Mouse (Mus musculus) neural tube, embryonic 12.5 days (tissue): ENCODE results near the gene Hamp2. TPM values are rescaled to one million over a fixed set of nuclear protein-coding genes. Genes with fewer than 3 reads are reported as not detected.
"Not testable (repeated sequence)": the region's sequence is repeated elsewhere in the genome, so short reads cannot be mapped to it uniquely, and the experiment has no call there.

Experiments
- ATAC-seq: fragments of 200-750 bp; cut with Nextera tagmentation; 2 replicates; pipeline ENCODE4 v1.8.0; 2017; ENCODE audit warnings: low read depth, mild to moderate bottlenecking, moderate TSS enrichment, moderate library complexity; ENCODE audit not compliant: low FRiP score
- H3K27ac ChIP-seq: fragments of 300-500 bp; sonication (generic); 2 replicates; pipeline ENCODE4 v1.5.1; 2016
- H3K27me3 ChIP-seq: fragments of 300-500 bp; sonication (generic); replicated peaks from 2 replicates; pipeline ENCODE4 v1.6.1; 2016; ENCODE audit warnings: mild to moderate bottlenecking
- H3K36me3 ChIP-seq: fragments of 300-500 bp; sonication (generic); 2 replicates; pipeline ENCODE4 v1.6.1; 2016; ENCODE audit warnings: mild to moderate bottlenecking
- H3K4me1 ChIP-seq: fragments of 300-500 bp; sonication (generic); 2 replicates; pipeline ENCODE4 v1.6.1; 2016
- H3K4me2 ChIP-seq: fragments of 300-500 bp; sonication (generic); replicated peaks from 2 replicates; pipeline ENCODE4 v1.6.1; 2016; ENCODE audit warnings: mild to moderate bottlenecking
- H3K4me3 ChIP-seq: fragments of 300-500 bp; sonication (generic); 2 replicates; pipeline ENCODE4 v1.5.1; 2016
- H3K9ac ChIP-seq: fragments of 300-500 bp; sonication (generic); 2 replicates; pipeline ENCODE4 v1.6.1; 2016; ENCODE audit warnings: mild to moderate bottlenecking
- H3K9me3 ChIP-seq: fragments of 300-500 bp; sonication (generic); 2 replicates; pipeline ENCODE4 v1.6.1; 2016; ENCODE audit warnings: mild to moderate bottlenecking
- WGBS: fragments of 180-500 bp; shearing (Covaris S2); methylation state at CpG from one replicate; pipeline ENCODE4 v1.1.7; 2016; 5-methylcytosine and 5-hydroxymethylcytosine counted together
- polyA plus RNA-seq: library from polyadenylated mRNA; unstranded; fragments of >200 nt; fragmentation: Nextera tagmentation; extraction: Ambion mirVana; gene quantifications from 2 replicates; pipeline ENCODE4 v1.2.1, GENCODE M21; 2016

Hamp2 gene
- not detected in 2 replicates for polyA plus RNA-seq

GRCm38 (mm10) chr7:30924581-30924980, at the start of gene Hamp2:
Gene Hamp2, minus strand, starts transcription at chr7:30924681.
- H3K4me3 ChIP-seq, H3K9ac ChIP-seq, H3K27me3 ChIP-seq, H3K36me3 ChIP-seq, ATAC-seq, H3K27ac ChIP-seq, H3K9me3 ChIP-seq, H3K4me1 ChIP-seq, H3K4me2 ChIP-seq: not testable (repeated sequence)
- WGBS = 67% methylated on average over 2 of the region's 2 CpGs

GRCm38 (mm10) chr7:30973501-30974289, 49.2 kb upstream of the Hamp2 start, which contains the start of gene Fam187b:
Gene Fam187b, plus strand, starts transcription at chr7:30973790.
- no peak within 1 kb of the TSS for H3K27ac ChIP-seq
- peaks cover 17% of the 10 kb centered on the region for H3K27me3 ChIP-seq
- peaks cover 10% of the 10 kb centered on the region for H3K4me1 ChIP-seq
- H3K9ac ChIP-seq = peak within 1 kb of the TSS; percentile 42
- H3K4me2 ChIP-seq = peak within 1 kb of the TSS; percentile 65
- peak within 1 kb of the TSS; percentile 33 for H3K4me3 ChIP-seq
- WGBS = under 1% methylated on average over 36 of the region's 37 CpGs
- H3K9me3 ChIP-seq = no peaks in the 10 kb centered on the region
- no peaks in the 10 kb centered on the region for H3K36me3 ChIP-seq
- ATAC-seq = peak; percentile 81

- H3K4me2 ChIP-seq = peak within 1 kb of the TSS; percentile 65
- H3K4me1 ChIP-seq = peaks cover 10% of the 10 kb centered on the region
- 0% methylated on average over 19 of the region's 19 CpGs for WGBS
- peak; percentile 14; the same call in 1 of the 2 replicates for ATAC-seq
- H3K9me3 ChIP-seq = no peaks in the 10 kb centered on the region
- H3K27me3 ChIP-seq = peaks cover 17% of the 10 kb centered on the region
- H3K4me3 ChIP-seq = peak within 1 kb of the TSS; percentile 33
- no peaks in the 10 kb centered on the region for H3K36me3 ChIP-seq
- no peak within 1 kb of the TSS for H3K27ac ChIP-seq
- H3K9ac ChIP-seq = peak within 1 kb of the TSS; percentile 42
Measured at GRCm38 (mm10) chr7:30973251-30973500, 48.7 kb upstream of the Hamp2 start, which contains the start of gene Lsr. Gene Lsr, minus strand, starts transcription at chr7:30973464.

- H3K9me3 ChIP-seq = no peaks in the 10 kb centered on the region
- H3K4me3 ChIP-seq = peak overlapping the region; percentile 33
- H3K36me3 ChIP-seq = no peaks in the 10 kb centered on the region
- 3% methylated on average over 41 of the region's 41 CpGs for WGBS
- peak overlapping the region; percentile 42 for H3K9ac ChIP-seq
- no peak overlapping the region for H3K27ac ChIP-seq
- peaks cover 17% of the 10 kb centered on the region for H3K27me3 ChIP-seq
- peaks cover 10% of the 10 kb centered on the region for H3K4me1 ChIP-seq
- H3K4me2 ChIP-seq = peak overlapping the region; percentile 65
- ATAC-seq = no peak
Measured at GRCm38 (mm10) chr7:30972426-30973250, 48.2 kb upstream of the Hamp2 start.

DNA sequence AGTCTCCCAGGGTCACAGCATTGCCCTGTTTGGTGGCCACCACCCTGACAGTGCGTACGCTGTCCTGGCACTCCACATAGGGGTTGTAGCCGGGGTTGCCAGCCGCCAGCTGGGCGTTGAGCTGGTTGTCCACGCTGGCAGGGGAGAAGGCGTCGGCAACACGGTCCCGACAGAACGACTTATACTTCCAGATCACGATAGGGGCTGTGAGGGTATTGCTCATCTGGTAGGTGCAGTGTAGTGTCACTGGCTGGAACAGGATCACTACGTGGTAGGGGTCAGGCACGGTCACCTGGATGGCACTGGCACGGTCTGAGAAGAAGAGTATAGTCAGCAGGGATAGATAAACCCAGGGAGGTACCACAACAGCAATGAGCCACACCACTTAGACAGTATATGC, 47.4 kb upstream of the Hamp2 start:
- no peak overlapping the region for H3K9ac ChIP-seq
- peaks cover 17% of the 10 kb centered on the region for H3K27me3 ChIP-seq
- no peak for ATAC-seq
- H3K4me3 ChIP-seq = no peak overlapping the region
- H3K27ac ChIP-seq = no peak overlapping the region
- peaks cover 10% of the 10 kb centered on the region for H3K4me1 ChIP-seq
- no peaks in the 10 kb centered on the region for H3K36me3 ChIP-seq
- WGBS = 90% methylated on average over 15 of the region's 15 CpGs
- 0 out of 2 replicates have a peak overlapping the region, but pooled peaks have one; percentile 65 for H3K4me2 ChIP-seq
- H3K9me3 ChIP-seq = no peaks in the 10 kb centered on the region

GRCm38 (mm10) chr7:30969174-30969573, 44.7 kb upstream of the Hamp2 start:
- Histone ChIP-seq H3K4me2 (no peak overlapping the region), H3K9ac (no peak overlapping the region), H3K27ac (no peak overlapping the region), H3K4me1 (peaks cover 10% of the 10 kb centered on the region), H3K27me3 (peaks cover 17% of the 10 kb centered on the region), H3K4me3 (no peak overlapping the region), H3K9me3 (no peaks in the 10 kb centered on the region), H3K36me3 (no peaks in the 10 kb centered on the region)
- no peak for ATAC-seq
- 78% methylated on average over 4 of the region's 4 CpGs for WGBS

GRCm38 (mm10) chr7:30968611-30969010, 44.1 kb upstream of the Hamp2 start:
- Histone ChIP-seq H3K4me3 (no peak overlapping the region), H3K9me3 (no peaks in the 10 kb centered on the region), H3K27me3 (peaks cover 17% of the 10 kb centered on the region), H3K36me3 (no peaks in the 10 kb centered on the region), H3K4me1 (peaks cover 10% of the 10 kb centered on the region), H3K4me2 (no peak overlapping the region), H3K27ac (no peak overlapping the region), H3K9ac (no peak overlapping the region)
- 91% methylated on average over 8 of the region's 8 CpGs for WGBS
- ATAC-seq = no peak

DNA sequence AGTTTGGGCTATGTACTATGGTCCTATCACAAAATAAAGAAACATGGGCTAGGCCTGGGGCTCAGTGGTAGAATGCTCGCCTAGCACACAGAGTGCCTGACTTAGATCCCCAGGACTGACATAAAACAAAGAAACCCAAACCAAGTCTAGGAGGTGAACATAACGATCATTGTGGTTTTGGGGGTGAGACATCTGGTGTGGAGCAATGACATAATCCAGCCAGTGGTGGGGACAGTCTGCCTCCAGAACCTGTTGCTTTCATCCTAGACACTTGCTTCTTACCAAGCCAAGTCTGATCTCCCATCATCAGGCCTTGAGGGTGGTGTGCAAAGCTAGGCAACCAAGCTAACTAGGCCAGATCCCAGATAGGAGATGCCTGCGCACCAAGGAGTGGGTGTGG, 42.2 kb upstream of the Hamp2 start:
- no peak overlapping the region for H3K4me3 ChIP-seq
- H3K4me1 ChIP-seq = no peaks in the 10 kb centered on the region
- H3K36me3 ChIP-seq = no peaks in the 10 kb centered on the region
- no peak overlapping the region for H3K9ac ChIP-seq
- H3K9me3 ChIP-seq = no peaks in the 10 kb centered on the region
- no peak overlapping the region for H3K4me2 ChIP-seq
- no peak for ATAC-seq
- WGBS = 85% methylated on average over 3 of the region's 3 CpGs
- no peaks in the 10 kb centered on the region for H3K27me3 ChIP-seq
- H3K27ac ChIP-seq = no peak overlapping the region

DNA sequence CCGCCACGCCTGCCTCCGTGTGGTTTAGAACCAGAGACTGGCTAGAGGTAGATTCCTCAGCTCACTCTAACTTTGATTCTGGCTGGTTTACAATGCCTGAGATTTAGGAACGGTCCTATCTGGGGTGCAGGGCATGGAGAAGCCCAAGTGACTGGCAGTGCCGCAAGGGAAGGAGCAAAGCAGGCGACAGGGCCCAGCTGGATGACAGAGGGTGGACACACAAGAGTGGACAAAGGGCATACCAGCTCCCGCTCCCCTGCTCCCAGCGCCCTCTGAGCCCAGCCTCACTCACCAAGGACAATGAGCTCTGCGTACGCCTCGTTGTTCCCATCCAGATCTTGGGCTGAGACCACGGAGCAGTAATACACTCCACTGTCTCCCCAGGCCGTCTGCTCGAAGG, 41.2 kb upstream of the Hamp2 start:
- H3K27ac ChIP-seq = no peak overlapping the region
- no peak overlapping the region for H3K4me3 ChIP-seq
- no peaks in the 10 kb centered on the region for H3K4me1 ChIP-seq
- no peak overlapping the region for H3K9ac ChIP-seq
- no peaks in the 10 kb centered on the region for H3K36me3 ChIP-seq
- H3K4me2 ChIP-seq = no peak overlapping the region
- H3K9me3 ChIP-seq = no peaks in the 10 kb centered on the region
- 68% methylated on average over 14 of the region's 14 CpGs for WGBS
- H3K27me3 ChIP-seq = no peaks in the 10 kb centered on the region
- no peak for ATAC-seq

DNA sequence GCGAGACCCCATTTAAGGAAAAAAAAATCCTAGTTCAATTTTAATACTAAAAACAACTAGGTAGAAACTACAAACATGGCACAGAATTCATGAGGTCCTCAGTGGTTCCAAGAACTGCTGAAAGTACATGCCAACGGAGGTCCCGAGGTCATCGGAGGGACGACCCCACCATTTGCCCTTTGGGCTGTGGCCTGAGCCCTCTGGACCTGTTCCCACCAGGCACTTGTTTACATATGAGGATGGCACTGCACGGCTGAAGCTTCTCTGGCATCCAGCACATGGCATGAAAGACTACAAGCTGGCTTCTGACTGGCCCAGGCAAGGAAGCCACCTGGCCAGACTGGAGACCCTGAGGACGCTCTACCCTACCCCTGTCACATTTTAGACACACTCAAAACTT, 39.9 kb upstream of the Hamp2 start:
- no peaks in the 10 kb centered on the region for H3K27me3 ChIP-seq
- no peak overlapping the region for H3K27ac ChIP-seq
- H3K4me2 ChIP-seq = no peak overlapping the region
- WGBS = 89% methylated on average over 7 of the region's 7 CpGs
- H3K4me3 ChIP-seq = no peak overlapping the region
- no peak for ATAC-seq
- H3K4me1 ChIP-seq = no peaks in the 10 kb centered on the region
- H3K36me3 ChIP-seq = no peaks in the 10 kb centered on the region
- H3K9ac ChIP-seq = no peak overlapping the region
- H3K9me3 ChIP-seq = no peaks in the 10 kb centered on the region

- H3K4me2 ChIP-seq = no peak overlapping the region
- WGBS = 96% methylated on average over 5 of the region's 5 CpGs
- ATAC-seq = no peak
- H3K9ac ChIP-seq = no peak overlapping the region
- no peak overlapping the region for H3K4me3 ChIP-seq
- 0 out of 2 replicates have a peak, but pooled peaks cover 5% of the 10 kb centered on the region for H3K36me3 ChIP-seq
- H3K9me3 ChIP-seq = no peaks in the 10 kb centered on the region
- H3K4me1 ChIP-seq = peaks cover 9% of the 10 kb centered on the region
- H3K27me3 ChIP-seq = no peaks in the 10 kb centered on the region
- no peak overlapping the region for H3K27ac ChIP-seq
Measured at GRCm38 (mm10) chr7:30962862-30963261, 38.4 kb upstream of the Hamp2 start.

DNA sequence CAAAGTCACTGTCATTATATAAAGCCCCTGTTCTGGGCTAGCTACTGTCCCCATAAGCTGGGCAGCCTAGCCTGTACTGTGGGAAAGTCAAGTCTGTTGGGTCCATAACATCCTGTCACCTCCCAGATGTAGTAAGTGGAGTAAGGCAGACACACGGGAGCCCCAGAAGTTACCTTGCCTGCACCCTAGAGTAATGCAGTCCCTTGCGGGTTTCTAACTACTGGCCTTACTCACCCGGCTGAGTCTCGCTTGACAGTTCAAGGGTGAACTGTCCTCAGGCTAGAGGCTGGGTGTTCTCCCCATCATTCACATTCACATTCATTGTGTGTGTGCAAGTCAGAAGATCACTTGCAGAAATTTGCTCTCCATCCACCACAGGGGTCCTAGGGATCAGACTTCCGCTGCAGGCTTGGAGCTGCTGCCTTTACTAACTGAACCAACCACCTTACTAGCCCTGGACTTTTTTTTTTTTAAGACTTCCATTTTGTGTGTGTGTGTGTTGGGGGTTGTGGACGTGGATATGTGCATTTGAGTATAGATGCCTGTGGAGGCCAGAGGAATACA, 35.4 kb upstream of the Hamp2 start:
- no peak overlapping the region for H3K27ac ChIP-seq
- WGBS = 86% methylated on average over 6 of the region's 6 CpGs
- no peaks in the 10 kb centered on the region for H3K27me3 ChIP-seq
- H3K36me3 ChIP-seq = peaks cover 9% of the 10 kb centered on the region; the same call in 1 of the 2 replicates
- no peak overlapping the region for H3K9ac ChIP-seq
- H3K4me2 ChIP-seq = no peak overlapping the region
- no peak for ATAC-seq
- peaks cover 22% of the 10 kb centered on the region for H3K4me1 ChIP-seq
- no peak overlapping the region for H3K4me3 ChIP-seq
- no peaks in the 10 kb centered on the region for H3K9me3 ChIP-seq
